Mouse (Mus musculus) G1E (cell line): ENCODE data around the gene Tmem208. TPM values are rescaled to one million over a fixed set of nuclear protein-coding genes. Genes with fewer than 3 reads are reported as not detected.

Experiments
- ATAC-seq: 2 replicates; pipeline ENCODE4 v1.8.0; 2016; ENCODE audit warnings: mild to moderate bottlenecking; ENCODE audit not compliant: insufficient number of reproducible peaks, poor library complexity, low FRiP score, severe bottlenecking; ENCODE audit errors: extremely low read depth
- DNase-seq: peaks from one replicate; pipeline ENCODE4 v3.0.0; 2012; ENCODE audit warnings: low spot score
- H3K27me3 ChIP-seq: 2 replicates; pipeline ENCODE4 v1.6.1; 2012; ENCODE audit warnings: mild to moderate bottlenecking, low read length, inconsistent platforms; ENCODE audit not compliant: insufficient read depth
- H3K36me3 ChIP-seq: replicated peaks from 2 replicates; pipeline ENCODE3; 2012; ENCODE audit warnings: mild to moderate bottlenecking, inconsistent platforms
- H3K4me1 ChIP-seq: 2 replicates; pipeline ENCODE4 v1.6.1; 2012; ENCODE audit warnings: low read depth, low read length, inconsistent platforms, mixed read lengths; ENCODE audit not compliant: insufficient read depth
- H3K4me3 ChIP-seq: 2 replicates; pipeline ENCODE4 v1.5.1; 2012; ENCODE audit warnings: low read depth, mild to moderate bottlenecking, inconsistent platforms, low read length, moderate library complexity, mixed read lengths
- H3K9me3 ChIP-seq: replicated peaks from 2 replicates; pipeline ENCODE4 v1.6.1; 2012; ENCODE audit warnings: inconsistent platforms
- CTCF ChIP-seq: IDR thresholded peaks from 2 replicates; pipeline ENCODE4 v1.5.1; 2012; ENCODE audit warnings: low read depth, low read length, inconsistent platforms, mixed read lengths
- GATA1 ChIP-seq: IDR thresholded peaks from 2 replicates; pipeline ENCODE4 v1.6.1; 2012; ENCODE audit warnings: borderline replicate concordance, low read length, inconsistent platforms, mixed read lengths
- GATA2 ChIP-seq: IDR thresholded peaks from 2 replicates; pipeline ENCODE4 v1.6.1; 2012; ENCODE audit warnings: low read depth, low read length, inconsistent platforms, borderline replicate concordance
- POLR2AphosphoS5 ChIP-seq: IDR thresholded peaks from 2 replicates; pipeline ENCODE4 v1.6.1; 2012; ENCODE audit warnings: low read depth, low read length, inconsistent platforms; ENCODE audit not compliant: insufficient replicate concordance
- TAL1 ChIP-seq: conservative IDR thresholded peaks from 2 replicates; pipeline ENCODE4 v1.6.1; 2012; ENCODE audit warnings: low read depth, low read length, inconsistent platforms, mixed read lengths
- polyA plus RNA-seq: library from polyadenylated mRNA; stranded (reverse); fragments of >175 nt; gene quantifications from 2 replicates; pipeline ENCODE4 v1.2.3, GENCODE M21; 2012
- total RNA-seq, 2 experiments: library from RNA; stranded (forward) in 1 of 2; stranded (reverse) in 1 of 2; fragments of 200-1000 nt in 1 of 2; fragments of >200 nt in 1 of 2; fragmentation: Nextera tagmentation in 1 of 2; gene quantifications; 2 replicates each; pipeline ENCODE4 v1.2.3; 2014 to 2017

Tmem208 gene
- total and polyA plus RNA-seq, 3 experiments: 25.2 to 37.8 (median 35.5) TPM

GRCm38 (mm10) chr8:105292471-105292870 lies 33.7 kb upstream of the Tmem208 start:
- H3K4me3 ChIP-seq: no peak overlapping the region
- H3K36me3 ChIP-seq: peaks cover 9% of the 10 kb centered on the region
- DNase-seq (no peak), ATAC-seq (no peak)
- no peak for TF ChIP-seq CTCF
- TF ChIP-seq POLR2AphosphoS5: no peak
- no peak for TF ChIP-seq GATA2
- TF ChIP-seq GATA1: no peak
- TF ChIP-seq TAL1: no peak
- peaks cover 50% of the 10 kb centered on the region for H3K4me1 ChIP-seq
- H3K27me3 ChIP-seq: no peaks in the 10 kb centered on the region; the same call in 1 of the 2 replicates
- no peaks in the 10 kb centered on the region for H3K9me3 ChIP-seq

GRCm38 (mm10) chr8:105293405-105293804 lies 32.7 kb upstream of the Tmem208 start:
- peaks cover 13% of the 10 kb centered on the region for H3K36me3 ChIP-seq
- H3K27me3 ChIP-seq: no peaks in the 10 kb centered on the region; the same call in 1 of the 2 replicates
- H3K9me3 ChIP-seq: no peaks in the 10 kb centered on the region
- peaks cover 54% of the 10 kb centered on the region for H3K4me1 ChIP-seq
- H3K4me3 ChIP-seq: no peak overlapping the region
- ATAC-seq (no peak), DNase-seq (no peak)
- no peak for TF ChIP-seq GATA1
- no peak for TF ChIP-seq GATA2
- no peak for TF ChIP-seq CTCF
- TF ChIP-seq POLR2AphosphoS5: no peak
- TF ChIP-seq TAL1: no peak

- ATAC-seq: no peak
- Histone ChIP-seq H3K27me3 (no peaks in the 10 kb centered on the region; the same call in 1 of the 2 replicates), H3K4me3 (no peak overlapping the region), H3K9me3 (no peaks in the 10 kb centered on the region), H3K4me1 (peaks cover 54% of the 10 kb centered on the region), H3K36me3 (peaks cover 25% of the 10 kb centered on the region)
- DNase-seq: no peak
- TF ChIP-seq POLR2AphosphoS5 (no peak), CTCF (no peak), TAL1 (no peak), GATA1 (no peak)
Measured at GRCm38 (mm10) chr8:105294776-105295175, 31.4 kb upstream of the Tmem208 start.

GRCm38 (mm10) chr8:105295256-105295655 lies 30.9 kb upstream of the Tmem208 start:
- DNase-seq (no peak), ATAC-seq (no peak)
- Histone ChIP-seq H3K27me3 (no peaks in the 10 kb centered on the region; the same call in 1 of the 2 replicates), H3K4me3 (no peak overlapping the region), H3K36me3 (peaks cover 30% of the 10 kb centered on the region), H3K4me1 (peaks cover 54% of the 10 kb centered on the region), H3K9me3 (no peaks in the 10 kb centered on the region)
- TF ChIP-seq POLR2AphosphoS5: no peak

GRCm38 (mm10) chr8:105295895-105296573 lies 30.1 kb upstream of the Tmem208 start, which contains the start of gene Exoc3l:
TSS of gene Exoc3l (minus strand) at chr8:105296101.
- no peak for ATAC-seq
- TF ChIP-seq GATA1: no peak
- no peak for TF ChIP-seq TAL1
- Histone ChIP-seq H3K36me3 (peaks cover 38% of the 10 kb centered on the region), H3K9me3 (no peaks in the 10 kb centered on the region), H3K4me1 (peaks cover 52% of the 10 kb centered on the region), H3K4me3 (peak within 1 kb of the TSS; percentile 98), H3K27me3 (no peaks in the 10 kb centered on the region)
- no peak for DNase-seq

- Histone ChIP-seq H3K27me3 (no peaks in the 10 kb centered on the region), H3K4me3 (peak within 1 kb of the TSS; percentile 98), H3K4me1 (peaks cover 64% of the 10 kb centered on the region), H3K36me3 (peaks cover 53% of the 10 kb centered on the region), H3K9me3 (no peaks in the 10 kb centered on the region)
- DNase-seq: peak; percentile 93
- peak; percentile 86 for ATAC-seq
- TF ChIP-seq GATA2: no peak
Measured at GRCm38 (mm10) chr8:105297511-105298192, 28.5 kb upstream of the Tmem208 start, which contains the start of gene E2f4. TSS of gene E2f4 (plus strand) at chr8:105297663.
